Mouse (Mus musculus): ENCODE measurements around the gene Rbm20.
A peak's percentile ranks its signal among the peaks of the same experiment; 100 is the strongest.

Rbm20 gene

DNA sequence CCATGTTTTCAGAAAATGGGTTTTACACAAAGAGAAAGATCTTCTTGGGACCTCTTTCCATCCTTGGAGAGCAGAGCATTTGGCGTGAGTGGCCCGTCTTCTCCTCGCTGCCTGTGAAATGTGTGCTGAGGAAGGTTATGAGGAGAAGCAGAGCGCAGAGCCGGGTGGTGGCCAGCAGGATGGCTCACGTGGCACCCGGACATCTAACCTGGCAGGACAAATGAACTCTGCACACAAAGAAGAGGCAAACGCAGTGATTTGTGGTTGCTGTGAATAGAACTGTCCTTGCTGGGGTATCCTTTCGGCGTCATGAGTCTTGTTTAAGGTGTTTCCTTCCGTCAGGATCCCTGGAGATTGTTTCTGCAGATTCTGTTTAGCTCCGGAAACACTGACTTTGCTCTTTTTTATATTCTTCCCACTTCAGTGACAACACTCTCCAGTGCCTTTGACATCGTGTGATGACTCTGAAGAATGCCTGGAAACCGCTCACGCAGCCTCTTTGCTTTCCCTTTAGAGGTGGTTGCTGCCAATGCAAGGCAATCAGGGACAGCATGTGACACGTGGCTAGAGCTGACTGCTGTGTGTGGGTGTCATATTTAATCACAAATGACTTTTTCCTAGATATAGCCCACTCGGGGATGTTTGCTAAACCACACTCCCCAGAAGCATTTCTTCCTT lies 80.5 kb downstream of the Rbm20 start:
- DNase-seq (ENCODE audit: low spot score), result no peak

DNA sequence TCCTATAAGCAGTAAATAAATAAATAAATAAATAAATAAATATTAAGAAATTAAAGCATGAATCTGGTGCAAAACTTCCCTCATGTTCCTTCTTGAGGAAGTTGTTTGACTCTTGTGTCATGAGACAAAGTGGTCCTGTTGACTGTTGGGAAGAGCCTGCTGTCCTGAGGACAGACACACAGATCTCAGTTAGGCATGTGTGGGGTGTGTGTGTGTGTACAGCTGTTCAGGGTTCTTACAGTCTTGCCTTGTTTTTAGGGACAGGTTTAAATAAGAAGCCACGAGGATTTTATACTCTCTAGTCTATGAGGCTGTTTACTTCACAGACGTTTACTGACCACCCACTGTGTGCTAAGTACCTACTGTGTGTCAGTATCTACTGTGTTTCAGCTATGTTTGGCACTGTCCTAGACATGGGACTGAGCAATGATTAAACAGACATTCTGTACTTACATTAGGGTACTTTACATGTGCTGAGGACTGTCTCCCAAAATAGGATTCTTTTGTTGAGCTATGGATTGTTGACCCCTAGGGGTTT lies 81.8 kb downstream of the Rbm20 start:
- no peak for DNase-seq (ENCODE audit: low spot score)

DNA sequence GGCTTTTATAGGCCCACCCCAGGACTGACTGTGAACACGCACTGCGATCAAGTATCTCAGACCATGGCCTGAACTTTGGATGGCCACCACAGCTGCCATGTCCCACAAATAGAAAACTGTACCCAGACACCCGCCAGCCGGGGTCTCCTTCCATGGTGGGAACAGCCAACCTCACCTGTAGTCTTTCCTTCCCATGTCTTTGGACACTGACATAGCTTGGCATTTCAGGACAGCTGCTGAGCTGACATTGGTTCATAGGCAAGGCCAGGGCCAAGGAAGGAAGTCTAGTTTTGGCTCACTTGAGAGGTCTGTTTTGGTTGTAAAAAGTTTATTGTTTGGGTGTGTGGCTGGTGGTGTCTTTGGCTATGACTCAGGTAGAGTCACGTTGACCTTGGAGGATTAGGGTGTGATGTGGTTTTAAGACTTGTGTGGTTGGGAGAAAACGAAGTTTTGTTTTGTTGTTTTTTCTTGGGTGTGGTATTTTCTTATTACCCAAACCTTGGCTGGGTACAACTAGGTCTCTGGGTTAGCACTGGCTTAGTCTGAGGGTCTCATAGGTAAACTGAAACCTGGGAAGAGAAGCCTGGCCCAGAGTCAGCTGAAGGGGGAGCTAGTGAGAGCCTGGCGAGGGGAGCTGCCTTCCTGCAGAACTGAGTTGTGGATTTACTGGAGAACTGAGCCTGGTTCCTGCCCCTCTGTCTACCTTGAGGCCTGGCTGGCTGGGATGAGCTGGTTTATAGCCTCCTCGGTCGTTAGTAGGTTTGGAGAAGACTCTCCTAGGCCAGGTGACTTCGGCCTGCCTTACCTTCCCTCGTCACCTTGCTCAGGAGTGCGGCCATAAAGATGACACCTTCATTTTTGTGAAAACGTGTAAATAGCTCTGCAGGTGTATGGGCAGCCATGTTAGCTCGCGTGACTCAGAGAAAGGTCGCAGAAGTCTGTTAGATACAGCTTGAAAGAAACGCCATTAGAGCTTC lies 83.3 kb downstream of the Rbm20 start:
- DNase-seq (ENCODE audit: low spot score), result no peak

DNA sequence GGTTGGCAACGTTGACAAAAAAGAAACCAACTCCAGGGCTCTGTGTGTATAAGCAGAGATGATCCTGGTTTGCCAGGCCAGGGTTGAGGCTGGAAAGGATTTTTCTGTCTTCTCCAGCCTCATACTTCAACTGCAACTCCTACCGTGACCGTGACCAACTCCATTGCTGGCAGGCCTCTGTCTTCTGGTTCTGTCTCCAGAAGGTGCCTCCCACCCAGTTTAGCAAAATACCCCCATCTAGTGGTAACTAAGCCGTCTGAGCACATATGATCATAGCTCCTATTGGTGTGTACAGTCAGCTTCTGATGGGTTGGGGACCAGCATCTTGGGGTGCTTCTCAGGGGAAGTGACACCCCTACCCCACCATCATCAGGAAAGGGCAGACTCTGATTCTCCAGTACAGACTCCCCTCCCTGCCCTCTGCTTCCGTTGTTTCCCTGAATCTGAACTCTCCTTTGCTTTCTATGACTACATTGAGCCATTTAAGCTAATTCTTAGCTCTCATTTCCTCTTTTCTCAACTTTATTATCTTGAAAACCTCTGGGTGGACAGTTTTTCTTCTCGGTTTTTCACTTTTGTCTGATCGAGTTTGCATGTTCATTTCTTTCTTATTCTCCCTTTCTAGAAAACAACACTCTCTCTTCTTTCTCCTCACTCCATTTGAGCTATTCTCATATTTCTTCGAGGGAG lies 85.8 kb downstream of the Rbm20 start:
- peak; percentile 54 for DNase-seq (ENCODE audit: low spot score)

DNA sequence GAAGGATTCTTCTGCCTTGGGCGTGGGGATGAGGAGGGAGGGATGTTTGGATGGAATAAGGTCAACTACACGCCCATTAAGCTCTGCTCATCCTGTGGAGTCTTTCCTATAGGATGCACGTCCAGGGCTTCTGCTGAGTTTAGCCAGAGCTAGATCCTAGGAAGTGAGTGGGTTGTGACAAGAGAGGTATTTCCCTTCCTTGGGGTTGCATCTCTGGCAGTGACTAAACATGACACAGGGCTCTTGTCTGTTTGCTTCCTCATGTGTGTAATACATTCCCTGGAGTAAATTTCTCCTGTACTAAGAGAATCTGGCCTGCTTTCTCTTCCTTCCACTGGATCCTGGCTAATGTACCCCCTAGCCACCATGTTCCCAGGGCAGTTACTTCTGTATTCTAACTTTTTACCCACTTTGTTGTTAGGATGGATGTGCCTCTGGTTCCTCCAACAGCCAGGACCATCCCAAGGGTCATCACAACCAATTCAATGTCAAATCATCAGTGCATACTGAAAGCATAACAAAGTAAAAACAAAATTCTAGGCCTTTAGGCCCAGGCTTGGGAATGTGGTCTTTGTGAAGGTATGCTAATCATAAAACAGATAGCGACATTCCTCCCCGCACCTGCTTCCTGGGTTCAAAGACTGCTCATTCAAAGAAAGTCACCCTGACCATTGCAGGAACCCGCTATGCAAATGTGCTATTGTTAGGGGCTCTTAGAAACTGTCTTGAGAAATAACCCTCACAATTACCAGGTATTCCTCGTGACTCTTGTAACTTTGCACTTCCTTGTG lies 87.8 kb downstream of the Rbm20 start:
- no peak for DNase-seq (ENCODE audit: low spot score)

DNA sequence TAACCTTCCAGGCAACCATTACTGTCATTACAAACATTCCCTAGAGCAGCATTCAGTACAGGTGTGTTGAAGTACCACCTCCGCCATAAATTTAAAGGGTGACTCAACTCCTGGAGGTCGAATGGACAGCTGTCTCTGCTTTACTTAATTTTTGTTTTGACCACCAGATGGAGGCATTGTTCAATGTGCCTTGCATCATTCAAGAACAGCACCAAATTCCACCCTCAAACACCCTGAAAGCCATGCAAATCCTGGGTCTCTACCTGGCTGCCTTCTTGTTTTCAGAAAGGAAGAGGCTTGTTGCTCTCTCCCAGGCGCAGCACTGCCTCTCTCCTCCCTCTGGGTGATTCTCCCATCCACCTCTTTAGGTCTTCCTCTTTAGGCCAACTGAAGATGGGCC lies 91.4 kb downstream of the Rbm20 start:
- DNase-seq (ENCODE audit: low spot score), result peak; percentile 83

DNA sequence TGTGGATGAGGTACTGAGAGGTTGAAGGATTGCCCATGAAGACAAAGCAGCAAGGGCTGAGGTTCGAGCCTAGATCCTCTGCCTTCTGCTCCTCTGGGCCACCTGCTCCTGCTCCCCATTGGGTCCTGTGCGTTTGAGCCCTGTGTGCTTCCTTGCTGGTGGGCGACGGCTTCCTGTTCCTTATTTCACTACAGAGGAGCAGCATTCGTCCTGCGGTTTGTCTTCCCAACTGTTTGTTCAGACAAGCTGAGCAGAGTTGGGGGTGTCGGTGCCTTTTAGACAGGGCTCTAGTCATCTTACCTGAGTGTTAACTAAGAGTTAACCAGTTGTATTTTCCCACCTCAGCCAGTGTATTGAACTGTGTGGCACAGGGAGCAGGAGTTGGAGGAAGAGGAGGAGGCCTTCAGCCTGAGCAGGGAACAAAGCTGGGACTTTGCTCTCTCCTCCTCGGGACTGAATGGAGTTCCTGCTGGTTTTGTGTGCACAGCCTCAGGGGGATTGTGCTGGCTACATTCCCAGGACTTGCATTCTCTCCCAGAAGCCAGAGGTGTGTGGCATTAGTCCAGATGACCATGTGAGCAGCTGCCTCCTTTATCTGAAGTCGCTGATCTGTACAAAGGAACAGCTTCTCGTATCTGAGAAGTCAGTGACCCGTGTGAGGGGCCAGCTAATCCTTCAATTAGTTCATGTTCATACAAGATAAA lies 97.0 kb downstream of the Rbm20 start:
- DNase-seq (ENCODE audit: low spot score), result peak; percentile 58

DNA sequence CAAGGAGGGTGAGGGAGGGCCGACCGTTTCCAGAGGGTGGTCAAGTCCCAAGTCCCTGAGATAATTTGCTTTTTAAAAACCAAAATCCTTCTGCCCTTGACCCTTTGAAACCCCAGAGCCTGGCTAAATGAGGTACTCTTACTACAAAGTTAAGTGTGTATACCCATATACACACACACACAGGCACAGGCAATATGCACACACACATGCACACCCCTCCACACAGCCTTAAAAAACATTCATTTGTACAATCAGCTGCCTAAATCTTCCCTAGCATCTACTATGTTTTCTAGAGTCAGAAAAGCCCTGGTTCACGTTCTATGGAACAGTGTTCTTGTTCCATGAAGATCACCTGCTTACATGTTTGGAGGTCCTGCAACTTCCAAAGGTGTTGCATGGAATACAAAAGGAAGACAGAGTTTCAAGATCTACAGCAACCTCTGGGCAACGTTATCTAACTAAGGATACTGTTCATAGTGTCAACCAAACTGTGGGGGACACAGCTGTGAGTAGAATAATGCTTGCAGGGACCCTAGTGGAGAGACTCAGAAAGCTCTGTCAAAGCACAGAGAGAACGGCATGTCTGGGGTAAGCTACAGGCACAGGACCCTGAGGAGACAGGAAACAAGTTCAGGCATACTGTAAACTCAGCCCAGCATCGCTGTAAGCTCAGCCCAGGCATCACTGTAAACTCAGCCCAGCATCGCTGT lies 97.7 kb downstream of the Rbm20 start:
- DNase-seq (ENCODE audit: low spot score), result no peak

DNA sequence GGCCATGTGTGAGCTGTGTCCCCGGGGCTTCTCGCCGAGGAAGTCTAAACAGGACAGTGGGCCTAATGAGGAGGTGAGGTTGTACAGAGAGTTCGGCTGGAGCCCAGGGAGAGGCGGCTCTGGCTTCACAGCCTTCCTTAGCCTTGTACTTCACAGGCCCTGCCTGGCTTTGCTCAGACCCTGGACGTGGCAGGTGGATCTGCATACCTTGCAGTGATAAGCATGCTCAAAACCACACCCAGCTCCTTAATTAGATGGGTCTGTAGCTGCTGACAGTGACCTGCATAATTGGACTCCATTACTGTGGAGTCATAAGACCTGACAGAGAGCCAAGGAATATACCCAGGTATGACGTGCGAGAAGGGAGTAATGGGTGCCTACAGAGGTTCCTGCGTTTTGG lies 102.3 kb downstream of the Rbm20 start:
- no peak for DNase-seq (ENCODE audit: low spot score)

DNA sequence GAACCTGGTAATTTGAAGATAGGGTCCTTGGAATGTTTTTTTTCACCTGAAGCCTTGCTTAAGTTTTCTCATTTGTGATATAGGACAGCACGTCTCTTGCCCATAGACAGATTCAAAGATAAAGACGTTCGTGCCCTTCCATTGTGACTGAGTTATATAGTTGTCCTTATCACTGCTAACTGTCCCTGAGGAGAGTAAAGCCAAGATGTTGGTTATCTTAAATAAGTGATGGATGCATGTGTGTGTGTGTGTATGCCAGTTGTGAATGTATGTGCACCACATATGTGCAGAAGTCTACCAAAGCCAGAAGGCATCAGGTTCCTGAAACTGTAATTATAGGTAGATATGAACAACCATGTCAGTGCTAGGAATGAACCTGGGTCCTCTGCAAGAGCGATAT lies 102.7 kb downstream of the Rbm20 start:
- DNase-seq (ENCODE audit: low spot score), result no peak

DNA sequence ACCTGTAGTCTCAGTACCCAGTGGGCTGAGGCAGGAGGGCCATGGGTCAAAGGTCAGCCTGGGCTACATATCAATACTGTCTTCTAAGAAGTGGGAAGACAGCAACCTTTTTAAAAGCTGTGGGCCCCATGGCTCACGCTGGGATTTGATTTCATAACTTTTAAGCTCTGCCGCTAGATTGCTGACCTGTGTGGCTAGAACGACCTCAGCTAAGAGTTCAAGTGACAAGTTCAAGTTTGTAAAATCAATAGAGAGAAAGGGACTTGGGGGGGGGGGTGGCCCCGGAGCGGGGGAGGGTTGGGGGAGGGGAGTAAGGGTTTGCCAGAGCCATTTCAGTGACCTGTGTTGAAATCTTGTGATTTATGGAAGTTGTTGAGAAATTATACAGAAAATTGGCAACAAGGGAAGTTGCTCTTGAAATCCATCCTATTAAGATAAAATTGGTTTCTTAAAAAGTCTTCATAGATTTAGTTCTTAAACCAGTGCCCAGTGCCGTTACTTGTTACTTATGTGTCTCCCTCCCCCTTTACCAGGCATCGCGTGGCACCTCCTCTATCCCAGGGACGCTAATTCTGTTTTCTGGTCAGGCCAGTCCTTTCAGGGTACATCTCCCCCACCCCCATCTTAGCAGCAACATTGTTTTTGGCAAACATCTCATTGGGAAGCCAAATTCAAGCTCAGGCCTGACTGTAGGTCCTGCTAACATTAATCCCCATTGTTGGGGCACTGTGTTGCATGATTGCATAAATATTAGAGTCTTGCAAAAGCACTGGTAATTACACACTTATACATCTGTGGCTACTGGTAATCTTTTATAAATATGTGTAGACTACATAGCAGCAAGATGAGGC lies 103.9 kb downstream of the Rbm20 start:
- no peak for DNase-seq (ENCODE audit: low spot score)

DNA sequence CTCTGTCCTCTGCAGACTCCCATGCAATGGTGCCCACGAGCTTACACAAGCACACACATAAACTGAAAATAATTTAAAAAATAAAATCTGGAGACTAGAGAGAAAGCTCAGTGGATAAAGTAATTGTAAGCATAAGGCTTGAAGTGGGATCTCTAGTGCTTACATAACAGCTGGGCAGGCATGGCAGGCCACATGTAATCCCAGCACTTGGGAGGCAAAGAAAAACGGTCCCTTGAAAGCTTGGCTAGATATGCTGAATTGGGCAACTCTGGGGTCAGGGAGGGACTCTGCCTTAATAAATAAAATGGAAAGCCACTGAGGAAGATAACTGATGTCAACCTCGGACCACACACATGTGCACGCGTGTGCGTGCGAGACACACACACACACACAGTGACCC lies 104.7 kb downstream of the Rbm20 start:
- no peak for DNase-seq (ENCODE audit: low spot score)

DNA sequence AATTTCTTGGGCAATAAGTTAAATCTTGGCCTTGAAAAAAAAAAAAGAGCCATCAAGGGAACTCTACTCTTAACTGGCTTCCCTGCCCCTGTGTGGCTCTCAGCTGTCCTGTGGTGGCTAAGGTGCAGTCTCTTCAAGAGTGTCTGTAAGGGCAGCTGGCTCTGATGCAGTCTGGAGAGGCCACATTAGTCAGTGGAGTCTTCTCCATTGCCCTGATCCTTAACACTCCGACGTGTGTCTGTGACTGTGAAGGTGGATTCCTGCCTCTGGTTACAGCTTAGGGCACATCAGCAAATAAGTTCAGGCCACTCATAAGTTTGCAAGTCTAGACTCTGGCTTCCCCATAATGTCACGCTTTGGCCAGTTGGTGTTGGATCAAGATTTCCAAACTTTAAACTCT lies 108.2 kb downstream of the Rbm20 start:
- no peak for DNase-seq (ENCODE audit: low spot score)

DNA sequence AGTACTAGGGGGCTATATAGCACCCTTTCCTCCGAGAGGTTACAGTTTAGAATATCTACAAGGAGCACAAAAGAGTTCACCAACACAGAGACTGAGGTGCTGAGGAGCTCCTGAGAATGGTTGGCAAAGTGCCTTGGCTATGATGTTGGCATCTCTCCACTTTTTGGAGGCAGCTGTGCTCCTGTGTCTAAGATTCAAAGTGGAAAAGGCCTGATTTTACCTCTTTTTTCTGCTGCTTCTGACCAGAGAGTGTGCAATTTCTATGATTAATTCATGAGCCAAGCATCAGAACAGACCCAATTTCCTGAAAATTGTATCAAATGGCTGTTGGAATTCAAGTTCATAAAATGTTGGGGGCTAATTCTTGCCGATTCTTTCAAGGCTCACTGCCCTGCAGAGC lies 109.1 kb downstream of the Rbm20 start:
- no peak for DNase-seq (ENCODE audit: low spot score)

DNA sequence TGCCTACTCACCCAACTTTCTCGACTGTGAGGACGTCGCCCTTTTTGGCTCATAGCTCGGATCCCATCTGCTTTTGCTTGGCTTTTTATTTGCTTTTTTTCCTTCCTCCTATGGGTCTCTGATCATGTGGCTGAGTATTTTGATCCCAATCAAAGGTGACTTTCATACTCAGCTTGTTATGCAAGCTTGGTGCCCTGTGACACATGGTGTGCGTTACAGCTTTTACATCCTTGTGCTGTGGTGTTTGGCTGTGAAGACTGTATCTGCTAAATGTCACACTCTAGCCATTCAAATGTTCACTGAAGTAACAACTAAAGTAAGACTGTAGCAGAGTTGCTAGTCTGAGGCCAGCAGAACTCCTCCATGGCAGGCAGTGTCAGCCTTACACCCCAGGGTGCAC lies 109.7 kb downstream of the Rbm20 start:
- no peak for DNase-seq (ENCODE audit: low spot score)

DNA sequence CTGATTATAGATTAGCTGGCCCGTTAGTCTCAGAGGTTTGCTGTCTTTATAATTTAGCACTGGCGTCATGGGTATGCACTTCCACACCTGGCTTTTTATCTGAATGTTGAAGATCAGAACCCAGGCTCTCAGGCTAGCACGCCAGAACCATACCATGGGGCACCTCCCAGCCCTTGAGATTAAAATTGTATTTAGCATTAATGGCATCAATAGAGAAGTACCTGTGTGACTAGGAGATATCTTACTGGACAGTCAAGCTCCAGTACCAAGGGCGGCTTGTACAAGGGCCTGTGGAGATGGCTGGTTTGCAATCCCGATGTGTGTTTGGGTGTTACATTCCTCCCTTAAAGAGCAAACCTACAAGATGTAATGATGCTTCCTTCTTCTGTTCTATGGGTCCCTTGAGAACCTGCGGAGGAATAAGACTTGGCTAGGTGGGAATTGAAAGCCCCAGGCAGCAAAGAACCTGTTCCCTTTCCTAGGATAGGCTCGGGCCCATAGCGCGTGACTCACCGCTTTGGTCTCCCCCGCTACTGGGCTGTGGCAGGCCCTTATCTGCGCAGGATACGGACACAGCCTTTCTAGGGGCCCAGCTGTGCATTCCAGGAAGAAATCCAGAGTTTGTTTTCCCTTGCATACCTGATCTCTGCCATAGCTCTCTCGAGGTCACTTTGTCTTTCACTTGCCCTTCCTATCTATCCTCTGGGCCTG lies 111.7 kb downstream of the Rbm20 start:
- no peak for DNase-seq (ENCODE audit: low spot score)

DNA sequence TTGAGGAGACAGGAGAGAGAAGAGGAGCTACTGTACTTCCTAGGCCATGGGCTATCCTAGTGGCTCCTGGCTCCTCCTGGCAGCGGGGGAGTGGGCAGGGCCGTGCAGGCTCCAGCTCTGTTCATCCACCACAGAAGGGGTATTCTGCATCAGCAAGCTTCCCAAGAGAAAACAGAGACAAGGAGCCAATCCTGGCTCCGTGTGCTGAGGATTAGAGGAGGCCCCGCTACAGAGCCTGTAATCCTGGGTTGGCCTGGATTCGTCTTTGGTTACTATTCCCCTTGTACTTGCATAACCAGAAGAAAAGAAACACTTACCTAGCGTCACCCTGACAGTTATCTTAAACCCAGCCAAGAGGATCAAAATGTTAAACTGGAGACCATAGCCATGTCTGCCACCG lies 112.5 kb downstream of the Rbm20 start:
- DNase-seq (ENCODE audit: low spot score), result no peak

DNA sequence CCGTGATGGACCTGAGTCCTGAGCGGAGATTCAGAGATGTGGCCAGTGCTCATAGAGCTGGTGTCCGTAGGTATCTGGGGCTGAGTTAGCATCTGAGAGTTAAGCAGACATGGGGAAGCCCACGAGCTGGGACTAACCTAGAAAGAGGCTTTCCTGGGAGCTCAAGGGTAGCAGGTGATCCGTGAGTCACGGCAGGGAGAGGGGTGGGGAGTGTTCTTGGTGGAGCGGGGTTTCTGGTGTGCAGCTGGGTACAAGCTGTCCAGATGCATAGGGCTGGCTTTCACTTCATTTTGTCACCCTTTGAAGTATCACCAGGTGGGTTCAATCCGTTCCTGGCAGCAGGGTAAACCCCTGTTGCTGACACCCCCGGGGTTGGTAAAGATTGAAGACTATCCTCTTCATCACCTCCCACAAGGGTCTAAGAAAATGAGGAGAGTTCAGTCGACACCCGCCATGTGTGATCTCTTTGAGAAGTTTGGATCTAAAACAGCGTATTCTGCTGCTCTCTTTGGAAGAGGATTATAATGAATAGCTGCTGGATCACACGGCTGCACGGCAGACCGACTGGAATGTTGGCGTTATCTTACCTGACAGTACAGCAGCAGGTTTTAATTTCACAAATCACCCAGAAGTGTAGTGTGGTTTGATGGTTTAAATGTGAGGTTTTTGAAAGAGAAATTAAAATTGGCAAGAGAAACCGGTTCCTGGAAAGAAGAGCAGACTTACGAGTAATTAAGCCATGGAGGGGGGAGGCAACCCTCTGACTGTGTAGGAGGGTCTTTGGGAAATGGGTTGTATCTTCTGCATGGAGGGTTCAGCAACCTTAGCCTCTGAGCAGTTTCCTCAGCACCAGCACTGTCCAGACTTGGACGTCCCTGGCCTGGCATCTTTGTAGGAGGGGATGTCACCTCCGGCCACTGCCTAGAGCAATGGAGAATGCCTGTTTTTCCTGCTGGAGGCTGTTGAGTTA lies 114.9 kb downstream of the Rbm20 start:
- DNase-seq (ENCODE audit: low spot score), result no peak

Measured in embryo, embryonic 10.5 days (tissue).